Comparison of ENCODE assay signal across 8 mouse cellular contexts in the genomic region with DNA sequence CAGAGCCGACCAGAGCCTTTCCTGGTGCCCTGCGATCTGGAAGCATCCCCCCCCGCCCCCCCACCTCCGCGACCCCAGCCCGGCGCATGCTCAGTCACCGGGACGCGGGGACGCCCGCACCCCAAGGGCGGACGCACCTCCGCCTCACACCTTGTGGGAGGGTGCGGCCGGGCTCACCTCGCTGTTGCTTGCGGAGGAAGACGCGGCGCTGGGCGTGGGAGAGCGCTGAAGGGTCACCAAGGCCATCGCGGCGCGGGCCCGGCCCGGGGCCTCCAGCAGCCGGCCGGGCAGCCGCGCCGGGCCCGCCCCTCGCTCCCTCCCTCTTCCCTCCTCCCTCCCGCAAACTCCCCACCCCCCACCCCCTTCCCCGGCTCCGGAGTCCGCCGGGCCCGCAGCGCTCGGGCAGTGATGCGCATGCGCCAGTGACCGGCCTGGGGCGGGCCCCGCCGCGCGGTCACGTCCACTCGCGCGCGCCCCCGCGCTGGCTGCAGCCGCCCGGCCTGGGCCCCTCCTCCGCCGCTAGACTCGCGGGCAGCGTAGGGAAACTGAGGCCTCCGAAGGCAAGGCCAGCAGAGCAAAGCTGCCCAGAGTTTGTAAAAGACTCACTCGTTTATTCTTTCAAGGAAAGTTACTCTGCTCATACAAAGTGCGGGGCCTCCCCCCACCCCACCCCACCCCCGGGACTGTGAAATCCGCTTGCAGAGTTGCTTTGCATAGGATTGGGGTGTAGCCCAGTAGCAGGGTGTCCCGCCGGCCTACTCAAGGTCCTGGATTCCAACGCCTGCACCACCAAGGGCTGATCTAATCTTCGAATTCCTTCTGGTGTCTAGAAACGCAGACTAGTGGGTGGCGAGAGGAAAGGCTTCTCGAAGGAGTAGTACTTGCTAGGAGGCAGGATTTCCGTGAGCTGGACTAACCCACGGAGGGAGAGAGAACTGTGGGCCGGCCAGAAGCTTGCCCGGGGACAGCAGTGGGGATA. TPM values are rescaled to one million over a fixed set of nuclear protein-coding genes. Genes with fewer than 3 reads are reported as not detected.
DNase-seq lines count a peak whose midpoint lies in the region; ATAC-seq and TF ChIP-seq lines count a peak whose summit lies in the region.

A gene (minus strand): TSS at position 408 of the 979 bp plus-strand sequence.

- 2% methylated on average over 63 of the region's 83 CpGs for WGBS in forebrain, embryonic 11.5 days
- WGBS in heart, embryonic 15.5 days = under 1% methylated on average over 76 of the region's 83 CpGs
- WGBS in liver, embryonic 16.5 days (ENCODE audit: insufficient replicate concordance) = 1% methylated on average over 79 of the region's 83 CpGs
- 2% methylated on average over 71 of the region's 83 CpGs for WGBS in neural tube, embryonic 13.5 days

- ATAC-seq in forebrain, embryonic 11.5 days (replicated peaks; ENCODE audit: low FRiP score) = peak; percentile 88
- peak; percentile 84 for ATAC-seq in heart, embryonic 15.5 days (replicated peaks; ENCODE audit: insufficient number of reproducible peaks, insufficient read depth, low FRiP score, low read depth)
- ATAC-seq in liver, embryonic 16.5 days (ENCODE audit: low read depth) = peak; percentile 79
- ATAC-seq in neural tube, embryonic 13.5 days (ENCODE audit: low read depth) = peak; percentile 87

- no peaks in the 10 kb centered on the region for H3K27me3 ChIP-seq in forebrain, embryonic 11.5 days (ENCODE audit: control insufficient read depth, insufficient read depth, low read length)
- no peaks in the 10 kb centered on the region for H3K27me3 ChIP-seq in heart, embryonic 15.5 days
- H3K27me3 ChIP-seq in liver, embryonic 16.5 days (ENCODE audit: control insufficient read depth, insufficient read depth, low read depth, low read length) = no peaks in the 10 kb centered on the region
- H3K27me3 ChIP-seq in neural tube, embryonic 13.5 days = no peaks in the 10 kb centered on the region

- H3K9ac ChIP-seq in forebrain, embryonic 11.5 days (ENCODE audit: low read length) = peak within 1 kb of the TSS; percentile 88
- H3K9ac ChIP-seq in heart, embryonic 15.5 days = peak within 1 kb of the TSS; percentile 87
- H3K9ac ChIP-seq in liver, embryonic 16.5 days (ENCODE audit: low read depth, low read length) = peak within 1 kb of the TSS; percentile 85
- H3K9ac ChIP-seq in neural tube, embryonic 13.5 days = peak within 1 kb of the TSS; percentile 95

- peak; percentile 71; the same call in 1 of the 2 replicates for TF ChIP-seq POLR2A in brain, embryonic 14.5 days (IDR thresholded peaks at IDR 0.05; ENCODE audit: borderline replicate concordance, extremely low read depth, insufficient read depth, insufficient read length, poor library complexity, severe bottlenecking)

- TF ChIP-seq CTCF in brain, embryonic 14.5 days (IDR thresholded peaks at IDR 0.05; ENCODE audit: borderline replicate concordance, extremely low read depth, insufficient read depth, insufficient read length) = no peak

- H3K4me1 ChIP-seq in forebrain, embryonic 11.5 days (replicated peaks; ENCODE audit: control insufficient read depth, insufficient read depth, low read length) = peaks cover 7% of the 10 kb centered on the region; the same call in 1 of the 2 replicates
- H3K4me1 ChIP-seq in heart, embryonic 15.5 days (replicated peaks) = peaks cover 46% of the 10 kb centered on the region
- H3K4me1 ChIP-seq in liver, embryonic 16.5 days (ENCODE audit: control insufficient read depth, low read depth, low read length) = peaks cover 46% of the 10 kb centered on the region
- H3K4me1 ChIP-seq in neural tube, embryonic 13.5 days (replicated peaks) = peaks cover 37% of the 10 kb centered on the region

- peak within 1 kb of the TSS; percentile 67 for H3K4me2 ChIP-seq in forebrain, embryonic 11.5 days (ENCODE audit: low read depth, low read length, severe bottlenecking)
- peak within 1 kb of the TSS; percentile 84 for H3K4me2 ChIP-seq in heart, embryonic 15.5 days
- peak within 1 kb of the TSS; percentile 98 for H3K4me2 ChIP-seq in liver, embryonic 16.5 days (ENCODE audit: low read depth, low read length)
- H3K4me2 ChIP-seq in neural tube, embryonic 13.5 days = peak within 1 kb of the TSS; percentile 88

- H3K9me3 ChIP-seq in forebrain, embryonic 11.5 days (ENCODE audit: control insufficient read depth, low read length) = no peaks in the 10 kb centered on the region
- H3K9me3 ChIP-seq in heart, embryonic 15.5 days (replicated peaks) = no peaks in the 10 kb centered on the region
- H3K9me3 ChIP-seq in liver, embryonic 16.5 days (replicated peaks; ENCODE audit: control insufficient read depth, low read length) = no peaks in the 10 kb centered on the region
- H3K9me3 ChIP-seq in neural tube, embryonic 13.5 days = no peaks in the 10 kb centered on the region

- H3K36me3 ChIP-seq in forebrain, embryonic 11.5 days (ENCODE audit: control insufficient read depth, insufficient read depth, low read length) = no peaks in the 10 kb centered on the region
- H3K36me3 ChIP-seq in heart, embryonic 15.5 days = peaks cover 6% of the 10 kb centered on the region; the same call in 1 of the 2 replicates
- no peaks in the 10 kb centered on the region for H3K36me3 ChIP-seq in liver, embryonic 16.5 days (ENCODE audit: control insufficient read depth, insufficient read depth)
- peaks cover 7% of the 10 kb centered on the region for H3K36me3 ChIP-seq in neural tube, embryonic 13.5 days

- H3K4me3 ChIP-seq in forebrain, embryonic 11.5 days (ENCODE audit: low read depth, low read length) = peak within 1 kb of the TSS; percentile 62
- H3K4me3 ChIP-seq in heart, embryonic 15.5 days = peak within 1 kb of the TSS; percentile 89
- peak within 1 kb of the TSS; percentile 80 for H3K4me3 ChIP-seq in liver, embryonic 16.5 days (ENCODE audit: low read depth, low read length)
- H3K4me3 ChIP-seq in neural tube, embryonic 13.5 days = peak within 1 kb of the TSS; percentile 91

- peak; percentile 75 for DNase-seq in CD4-positive helper T cell, adult 2 months (ENCODE audit: low read depth, low spot score)
- peak; percentile 95 for DNase-seq in brain, embryonic 14.5 days (ENCODE audit: low read depth)
- peak; percentile 97 for DNase-seq in forebrain, embryonic 11.5 days (ENCODE audit: low spot score)
- peak; percentile 90 to 95 for DNase-seq in kidney, postnatal 25 days
- peak; percentile 36 for DNase-seq in telencephalon, adult 2 months (ENCODE audit: low read depth, low spot score)

- H3K27ac ChIP-seq in forebrain, embryonic 11.5 days (ENCODE audit: low read depth, low read length) = peak within 1 kb of the TSS; percentile 67
- H3K27ac ChIP-seq in heart, embryonic 15.5 days = peak within 1 kb of the TSS; percentile 93
- H3K27ac ChIP-seq in liver, embryonic 16.5 days (ENCODE audit: low read length) = peak within 1 kb of the TSS; percentile 82
- H3K27ac ChIP-seq in neural tube, embryonic 13.5 days (replicated peaks) = peak within 1 kb of the TSS; percentile 95

RNA-seq across cellular contexts. Expression of the gene that starts here (rescaled TPM):
- polyA plus RNA-seq in brain, embryonic 14.5 days (2012; rRNA removed) = 12.2 and 19.2 TPM in 2 replicates
- 25.7 and 28.7 TPM in 2 replicates for polyA plus RNA-seq in forebrain, embryonic 11.5 days (2014; fragmentation: Nextera tagmentation; extraction: Ambion mirVana)
- polyA plus RNA-seq in heart, embryonic 15.5 days (2015; fragmentation: Nextera tagmentation; extraction: Ambion mirVana) = 9.0 and 11.7 TPM in 2 replicates
- 6.1 and 6.8 TPM in 2 replicates for polyA plus RNA-seq in liver, embryonic 16.5 days (2015; fragmentation: Nextera tagmentation; extraction: Ambion mirVana)
- polyA plus RNA-seq in neural tube, embryonic 13.5 days (2015; fragmentation: Nextera tagmentation; extraction: Ambion mirVana) = 12.9 and 16.8 TPM in 2 replicates

Comparison
In these comparisons a context has a peak if more than half of its experiments do, and no peak if none do; other contexts are left out.
1. Peak in every context shown above with its lines: DNase-seq, ATAC-seq, H3K4me3 ChIP-seq and H3K27ac ChIP-seq.
2. DNase-seq: peak in every context shown above with its lines; median percentile 97 in forebrain, embryonic 11.5 days; 95 in brain, embryonic 14.5 days; 92 in kidney, postnatal 25 days; 75 in CD4-positive helper T cell, adult 2 months; 36 in telencephalon, adult 2 months.